Mouse (Mus musculus) right cerebral cortex, adult 18-20 months (tissue): Measurements from ENCODE around the gene Pqbp1.
"Not testable (repeated sequence)": the region's sequence is repeated elsewhere in the genome, so short reads cannot be mapped to it uniquely, and the experiment has no call there.

Experiments used
- DNase-seq: peaks from one replicate; pipeline ENCODE4 v3.0.0; 2022; ENCODE audit warnings: mixed read lengths

The Pqbp1 gene

DNA sequence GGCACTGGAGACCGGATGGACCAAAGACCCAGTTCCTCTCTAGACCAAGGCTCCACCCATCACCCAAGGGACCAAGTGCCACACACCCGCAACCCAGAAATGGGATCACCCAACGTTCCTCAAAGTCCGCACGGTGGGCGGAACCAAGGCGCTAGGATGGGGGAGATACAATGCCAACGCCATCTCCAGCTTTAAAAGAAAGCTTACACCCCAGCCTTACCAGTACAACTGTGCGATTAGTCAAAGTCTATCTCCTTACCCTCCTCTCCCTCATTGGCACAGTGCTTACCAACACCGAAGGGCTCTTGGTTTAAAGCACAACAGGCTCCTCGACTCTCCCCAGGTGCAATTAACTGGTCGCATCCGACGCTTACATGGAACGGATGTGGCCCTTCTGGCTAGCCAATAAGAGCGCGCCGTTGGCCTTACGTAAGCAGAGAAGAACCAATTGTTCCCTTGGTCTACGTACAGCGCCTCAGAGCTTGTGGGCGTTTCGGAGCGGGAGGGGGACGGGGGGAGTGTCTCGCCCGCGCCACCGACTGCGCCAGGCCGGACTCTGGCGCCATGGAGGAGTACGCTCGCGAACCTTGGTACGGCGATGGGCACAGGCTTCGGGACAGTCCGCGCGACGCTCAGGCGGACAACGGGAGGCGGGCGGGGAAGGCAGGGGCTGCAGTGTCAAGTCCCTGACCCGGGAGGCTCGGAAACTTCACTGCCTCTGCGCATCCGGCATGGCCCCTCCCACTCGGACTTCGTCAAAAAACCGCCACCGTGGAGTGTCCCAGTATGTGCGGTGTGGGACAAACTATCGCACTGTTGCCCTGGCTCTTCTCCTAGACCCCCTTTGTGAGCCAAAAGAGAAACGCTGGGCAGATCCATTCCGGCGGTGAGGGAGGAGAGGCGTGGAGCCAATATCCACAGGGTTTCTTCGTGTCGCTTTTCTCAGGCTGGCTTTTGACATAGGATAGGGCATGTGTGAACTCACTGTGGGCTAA lies at the start of gene Pqbp1, which contains the start of gene Timm17b:
Gene Pqbp1 (minus strand): TSS at position 390 of the 995 bp plus-strand sequence.
Gene Timm17b (plus strand): TSS at position 478 of the 995 bp plus-strand sequence.
- peak; percentile 91 for DNase-seq

DNA sequence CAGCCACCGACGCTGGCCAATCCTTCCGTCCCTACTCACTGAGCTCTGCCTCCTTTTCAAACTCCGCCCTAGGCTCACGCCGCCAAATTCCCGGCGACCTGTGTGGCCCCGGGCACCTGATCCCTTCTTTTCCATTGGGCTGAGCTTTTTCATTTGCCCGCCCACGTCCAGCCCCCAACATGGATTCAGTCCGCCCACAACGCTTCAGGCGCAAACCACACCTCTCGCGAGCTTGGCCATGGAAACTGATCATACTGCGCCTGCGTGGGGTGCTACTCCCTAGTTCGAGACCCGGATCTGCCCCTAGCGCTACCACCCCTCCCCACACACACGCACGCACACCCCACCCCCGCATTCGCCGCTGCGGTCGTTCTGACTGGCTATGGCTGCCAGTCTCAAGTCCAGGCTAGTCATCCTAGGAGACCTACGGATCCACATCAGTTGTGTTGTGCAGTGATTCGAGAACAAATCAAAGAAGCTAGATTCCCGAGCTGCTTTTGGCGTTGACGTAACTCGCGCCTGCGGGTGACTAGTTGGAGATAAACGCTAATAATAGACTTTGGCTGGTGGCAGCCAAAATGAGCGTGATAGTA lies 48.9 kb upstream of the Pqbp1 start:
- peak; percentile 95 for DNase-seq

DNA sequence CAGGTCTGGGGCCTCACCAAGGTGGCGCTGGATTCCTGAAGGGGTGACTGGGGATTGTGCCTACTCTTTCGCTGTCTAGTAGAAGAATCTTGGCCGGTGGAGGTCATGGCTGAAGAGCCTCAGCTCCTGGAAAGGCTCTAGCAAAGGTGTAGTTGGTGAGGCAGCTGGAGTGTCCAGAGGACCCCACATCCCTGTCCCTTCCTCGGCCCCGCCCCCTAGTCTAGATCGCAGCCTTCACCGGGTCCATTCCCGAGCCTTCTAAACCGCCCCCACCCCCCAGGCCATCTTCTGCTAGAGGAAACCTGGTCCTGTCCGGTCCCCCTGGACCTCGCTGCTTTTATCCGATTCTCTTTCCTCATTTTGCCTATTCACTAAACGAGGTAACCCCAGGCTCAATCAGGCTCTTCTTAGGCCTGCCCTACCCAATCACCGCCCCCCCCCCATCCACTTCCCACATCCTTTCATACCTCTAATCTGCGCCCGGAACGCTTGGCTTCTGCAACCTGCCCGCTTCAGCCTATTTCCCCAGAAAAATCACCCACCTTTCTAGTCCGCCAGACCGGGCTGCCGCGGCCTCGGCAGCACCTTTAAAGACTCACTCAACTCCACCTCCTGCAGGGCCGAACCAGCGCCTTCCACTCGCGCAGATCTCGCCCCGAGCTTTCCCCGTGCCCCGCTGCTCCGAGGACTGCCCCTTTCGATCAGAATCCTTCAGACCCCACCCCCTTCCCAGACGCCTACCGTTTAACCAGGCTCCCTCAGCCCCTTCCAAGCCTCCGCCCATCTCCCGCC lies 48.2 kb upstream of the Pqbp1 start, which contains the start of gene Hdac6:
Gene Hdac6 (minus strand): TSS at position 782 of the 792 bp plus-strand sequence.
- no peak for DNase-seq

DNA sequence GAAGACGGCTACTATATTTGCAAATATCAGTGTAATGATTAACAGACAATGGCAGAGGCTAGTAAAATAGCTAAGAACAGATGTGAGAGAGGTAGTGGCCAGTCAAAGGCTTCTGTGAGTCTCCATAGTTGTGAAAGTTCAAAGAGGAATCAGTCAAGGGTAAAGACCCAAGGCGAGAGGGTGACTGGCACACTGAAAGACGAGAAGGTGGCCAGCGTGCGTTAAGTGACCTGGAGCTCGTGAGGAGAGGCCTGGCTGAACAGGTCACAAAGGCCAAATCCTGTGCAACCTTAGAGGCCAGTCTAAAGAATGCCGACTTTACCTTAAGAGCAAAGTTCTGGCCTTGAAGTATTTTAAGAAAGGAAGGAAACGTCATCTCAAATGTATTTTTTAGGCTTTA lies 46.5 kb upstream of the Pqbp1 start:
- no peak for DNase-seq

DNA sequence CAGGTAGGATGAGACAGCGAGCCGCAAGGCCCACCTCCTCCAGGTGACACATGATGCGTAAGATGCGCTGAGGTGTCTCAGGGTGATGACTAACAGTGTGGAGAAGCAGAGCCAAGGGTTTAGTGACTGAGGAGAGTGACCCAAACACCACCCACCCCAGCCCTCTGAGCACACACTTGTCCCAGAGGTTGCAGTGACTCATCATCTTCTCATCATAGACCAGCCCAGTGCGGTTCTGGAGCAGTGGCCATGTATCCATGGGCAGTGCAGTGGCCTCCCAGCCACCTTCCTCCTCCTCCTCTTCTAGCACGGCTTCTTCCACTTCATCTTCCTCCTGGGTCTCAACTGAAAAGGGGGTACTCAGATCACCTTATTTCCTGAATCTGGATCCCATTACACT lies 38.6 kb upstream of the Pqbp1 start:
- DNase-seq, result no peak

DNA sequence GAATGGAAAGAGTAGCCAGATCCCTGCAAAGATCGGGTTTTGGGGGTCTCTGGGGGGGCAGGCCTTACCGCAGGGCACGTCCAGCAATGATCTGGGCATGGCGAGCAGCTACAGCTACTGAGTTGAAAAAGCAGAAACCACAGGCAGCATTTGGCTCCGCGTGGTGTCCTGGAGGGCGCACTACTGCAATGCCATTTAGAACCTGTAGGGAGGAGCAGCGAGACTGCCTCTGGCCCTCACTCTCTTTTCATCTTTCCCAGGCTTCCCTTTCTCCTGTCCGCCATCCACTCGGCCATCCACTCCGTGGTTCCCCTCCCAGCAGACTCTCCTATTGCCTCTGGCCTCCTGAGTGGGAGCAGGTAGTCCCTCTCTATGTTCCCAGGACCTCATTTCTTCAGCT lies 37.8 kb upstream of the Pqbp1 start:
- DNase-seq, result no peak

DNA sequence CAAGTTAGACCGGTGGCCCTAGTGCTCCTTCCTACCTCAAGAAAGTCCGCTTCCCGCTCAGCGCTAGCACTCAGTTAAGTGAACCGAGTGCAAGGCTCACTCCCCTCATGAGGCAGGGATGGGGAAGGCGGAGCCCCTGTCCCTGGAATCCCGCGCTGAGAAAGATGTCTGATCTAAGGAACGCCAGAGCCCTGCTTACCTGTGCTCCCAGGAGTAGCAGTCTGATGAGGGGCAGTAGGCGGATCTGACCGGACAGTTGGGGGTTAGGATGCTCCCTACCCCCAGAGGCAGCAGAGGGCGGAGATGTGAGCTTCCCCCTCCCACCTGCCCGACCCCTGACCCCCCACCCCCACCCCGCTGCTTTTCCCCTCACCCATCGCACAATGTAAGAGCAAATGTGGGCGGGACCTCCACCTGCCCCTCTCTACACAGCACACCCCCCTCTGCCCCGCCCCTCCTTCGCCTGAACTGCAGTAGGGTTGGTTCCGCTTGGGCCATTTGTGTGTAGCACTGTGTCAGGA lies 29.3 kb upstream of the Pqbp1 start, which contains the start of gene Eras:
Gene Eras (minus strand): TSS at position 338 of the 521 bp plus-strand sequence.
- DNase-seq, result no peak

DNA sequence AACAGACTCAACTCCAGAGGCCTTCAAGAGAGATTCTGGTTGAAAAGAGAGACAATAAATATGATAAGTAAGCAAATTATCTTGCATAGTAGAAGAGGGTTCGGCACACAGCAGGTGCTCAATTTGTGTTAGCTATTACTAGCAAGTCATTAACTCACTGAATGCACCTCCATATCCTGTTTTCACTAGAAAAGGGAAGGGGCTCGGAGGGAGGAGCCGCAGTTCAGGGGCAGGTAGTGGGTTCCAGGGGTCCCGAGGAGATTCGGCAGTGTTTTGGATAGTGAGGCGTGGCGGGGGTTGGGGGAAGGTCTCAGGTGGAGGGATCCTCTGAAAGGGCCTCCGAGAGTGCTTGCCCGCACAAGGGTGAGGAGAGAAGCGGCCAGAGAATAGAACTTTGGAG lies 28.0 kb upstream of the Pqbp1 start:
- no peak for DNase-seq

DNA sequence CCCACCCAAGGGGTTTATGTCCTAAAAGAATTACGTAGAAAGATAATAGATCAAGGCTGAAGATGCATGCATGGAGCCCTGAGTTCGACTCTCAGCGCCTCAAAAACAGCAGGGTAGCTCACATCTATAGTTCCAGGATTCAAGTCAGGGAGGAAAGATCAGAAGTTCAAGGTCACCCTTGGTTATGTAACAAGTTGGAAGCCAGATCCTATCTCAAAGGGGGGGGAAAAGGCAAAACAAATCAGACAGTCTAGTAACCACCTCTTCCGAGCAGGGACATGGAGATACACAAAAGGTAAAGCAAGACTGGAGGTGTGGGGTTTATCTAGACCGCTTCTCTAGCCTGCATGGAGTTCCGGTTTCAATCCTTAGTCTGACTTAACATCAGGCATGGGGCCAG lies 27.2 kb upstream of the Pqbp1 start:
- DNase-seq, result no peak

DNA sequence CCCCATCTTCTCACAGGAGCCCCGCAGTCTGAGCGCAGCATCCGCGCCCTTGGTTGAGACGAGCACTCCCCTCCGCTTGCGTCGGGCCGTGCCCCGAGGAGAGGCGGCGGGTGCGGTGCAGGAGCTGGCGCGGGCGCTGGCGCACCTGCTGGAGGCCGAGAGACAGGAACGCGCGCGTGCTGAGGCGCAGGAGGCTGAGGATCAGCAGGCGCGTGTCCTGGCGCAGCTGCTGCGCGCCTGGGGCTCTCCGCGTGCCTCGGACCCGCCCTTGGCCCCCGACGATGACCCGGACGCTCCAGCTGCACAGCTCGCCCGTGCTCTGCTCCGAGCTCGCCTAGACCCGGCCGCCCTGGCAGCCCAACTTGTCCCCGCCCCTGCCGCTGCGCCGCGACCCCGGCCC lies 23.0 kb upstream of the Pqbp1 start:
- peak; percentile 10 for DNase-seq

DNA sequence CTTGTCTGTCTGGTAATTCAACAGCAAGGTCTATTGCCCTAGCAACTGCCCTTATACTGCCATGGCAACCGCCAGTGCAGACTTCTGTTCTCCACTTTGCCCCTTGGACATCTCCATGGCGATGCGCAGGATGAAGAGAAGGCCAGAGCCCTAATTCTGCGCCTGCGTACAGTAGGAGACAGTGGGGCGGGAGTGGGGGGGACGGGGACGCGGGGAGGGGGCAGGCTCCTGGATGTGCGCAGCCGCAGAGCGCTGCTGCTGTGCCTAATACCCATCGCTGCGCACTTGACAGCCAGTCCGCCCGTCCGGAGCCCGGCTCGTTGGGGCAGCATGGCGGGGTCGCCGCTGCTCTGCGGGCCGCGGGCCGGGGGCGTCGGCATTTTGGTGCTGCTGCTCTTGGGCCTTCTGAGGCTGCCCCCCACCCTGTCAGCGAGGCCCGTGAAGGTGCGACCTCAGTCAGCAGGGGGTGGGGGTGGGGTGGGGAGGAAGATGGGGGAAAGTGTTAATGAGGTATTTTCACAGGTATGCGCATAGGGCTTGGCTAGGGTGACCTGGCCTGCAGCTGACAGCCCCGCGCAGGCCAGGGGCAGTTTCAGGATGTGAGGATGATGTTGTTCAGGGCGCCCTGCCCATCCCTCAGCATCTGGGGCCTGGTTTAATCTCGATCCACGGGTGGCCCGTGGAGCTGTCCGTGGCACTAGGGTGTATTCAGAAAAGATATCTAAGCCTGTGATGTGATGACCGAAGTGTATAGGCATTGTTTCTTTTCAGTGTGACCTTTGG lies 20.7 kb upstream of the Pqbp1 start, which contains the start of gene Pcsk1n:
Gene Pcsk1n (plus strand): TSS at position 222 of the 783 bp plus-strand sequence.
- DNase-seq, result peak; percentile 55

DNA sequence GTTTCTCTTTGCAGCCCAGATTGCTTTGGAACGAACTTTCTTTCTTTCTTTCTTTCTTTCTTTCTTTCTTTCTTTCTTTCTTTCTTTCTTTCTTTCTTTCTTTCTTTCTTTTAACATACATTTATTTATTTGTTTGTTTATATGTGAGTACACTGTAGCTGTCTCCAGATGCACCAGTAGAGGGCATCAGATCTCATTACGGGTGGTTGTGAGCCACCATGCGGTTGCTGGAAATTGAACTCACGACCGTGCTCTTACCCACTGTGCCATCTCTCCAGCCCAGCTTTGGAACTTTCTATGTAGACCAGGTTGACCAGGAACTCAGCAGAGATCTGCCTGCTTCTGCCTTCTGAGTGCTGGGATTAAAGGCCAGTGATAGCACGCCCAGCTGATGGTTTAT lies 18.9 kb upstream of the Pqbp1 start:
- DNase-seq, result not testable (repeated sequence)

DNA sequence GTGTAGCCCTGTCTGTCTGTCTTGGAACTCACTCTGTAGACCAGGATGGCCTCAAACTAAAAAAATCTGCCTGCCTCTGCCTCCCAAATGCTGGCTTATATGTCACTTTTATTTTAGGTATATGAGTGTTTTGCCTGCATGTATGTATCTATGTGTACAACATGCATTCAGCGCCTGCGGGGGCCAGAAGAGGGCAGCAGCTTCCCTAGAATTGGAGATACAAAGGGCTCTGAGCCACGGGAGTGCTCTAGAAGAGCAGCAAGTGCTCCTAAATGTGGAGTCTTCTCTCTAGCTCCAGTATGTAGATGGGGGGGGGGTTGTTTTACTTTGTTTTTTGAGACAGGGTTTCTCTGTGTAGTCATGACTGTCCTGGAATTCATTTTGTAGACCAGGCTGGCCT lies 16.6 kb upstream of the Pqbp1 start:
- DNase-seq, result not testable (repeated sequence)

DNA sequence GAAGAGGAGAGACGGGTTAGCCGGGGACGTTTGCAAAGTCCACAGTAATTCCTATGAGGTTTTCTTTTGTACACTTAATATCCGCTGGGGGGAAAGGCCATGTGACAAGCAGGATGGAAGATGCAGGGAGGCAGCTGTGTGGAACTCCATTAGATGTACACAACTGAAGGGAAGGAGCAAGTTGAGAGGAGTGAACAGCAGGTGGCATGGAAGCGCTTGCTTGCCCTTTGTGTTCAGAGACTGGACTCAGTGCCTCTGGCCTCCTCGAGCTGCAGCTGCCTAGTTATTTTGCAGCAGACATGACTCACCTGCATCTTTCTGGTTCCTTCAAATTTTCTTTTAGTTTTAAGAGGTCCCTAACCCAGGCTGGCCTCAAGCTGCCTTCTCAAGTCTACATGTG lies 11.4 kb upstream of the Pqbp1 start:
- no peak for DNase-seq

DNA sequence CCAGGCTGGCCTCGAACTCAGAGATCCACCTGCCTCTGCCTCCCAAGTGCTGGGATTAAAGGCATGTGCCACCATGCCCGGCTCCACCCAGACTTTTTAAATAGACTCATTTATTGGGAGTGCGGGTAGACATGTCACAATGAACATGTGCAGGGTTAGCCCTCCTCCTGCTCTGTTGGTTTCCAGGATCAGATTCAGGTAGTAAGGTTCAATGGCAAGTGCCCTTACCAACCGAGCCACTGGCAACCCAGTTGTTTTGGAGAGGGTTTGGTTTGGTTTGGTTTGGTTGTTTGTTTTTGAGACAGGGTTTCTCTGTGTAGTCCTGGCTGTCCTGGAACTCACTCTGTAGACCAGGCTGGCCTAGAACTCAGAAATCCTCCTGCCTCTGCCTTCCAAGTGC lies 10.2 kb upstream of the Pqbp1 start, which contains the start of gene Gm10490:
Gene Gm10490 (plus strand): TSS at position 301 of the 400 bp plus-strand sequence.
- not testable (repeated sequence) for DNase-seq

DNA sequence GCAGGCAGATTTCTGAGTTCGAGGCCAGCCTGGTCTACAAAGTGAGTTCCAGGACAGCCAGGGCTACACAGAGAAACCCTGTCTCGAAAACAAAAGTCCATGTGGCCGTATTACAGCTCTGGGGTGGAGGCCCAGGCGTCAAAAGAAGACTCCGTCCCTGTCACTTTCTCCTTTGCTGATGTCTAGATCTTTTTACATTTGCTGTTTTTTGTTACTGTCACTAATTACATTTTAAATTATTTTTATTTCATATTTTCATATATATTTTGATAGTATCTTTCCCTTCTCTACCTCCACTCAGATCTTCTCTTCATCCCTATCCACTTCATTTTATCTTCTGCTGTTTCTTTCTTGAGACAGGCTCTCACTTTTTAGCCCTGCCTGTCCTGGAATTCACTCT lies 8.7 kb upstream of the Pqbp1 start, which contains the start of gene Gm10491:
Gene Gm10491 (minus strand): TSS at position 101 of the 400 bp plus-strand sequence.
- no peak for DNase-seq

DNA sequence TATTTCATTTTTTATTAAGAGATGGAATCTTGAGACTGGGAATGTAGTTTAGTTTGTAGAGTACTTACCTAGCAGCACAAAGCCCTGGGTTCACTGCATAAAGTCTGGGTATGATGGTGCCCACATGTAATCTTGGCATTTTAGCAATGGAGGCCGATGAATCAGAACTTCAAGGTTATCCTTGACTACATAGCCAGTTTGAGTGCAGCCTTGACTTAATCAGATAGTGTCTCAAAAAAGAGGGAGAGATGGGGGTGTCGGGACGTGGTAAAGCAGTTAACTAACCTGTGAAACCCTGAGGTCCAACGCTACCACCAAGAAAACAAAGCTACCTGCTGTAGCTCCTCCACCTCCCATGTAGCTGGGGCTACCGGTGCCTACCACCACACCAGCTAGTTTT lies 5.4 kb upstream of the Pqbp1 start:
- no peak for DNase-seq

DNA sequence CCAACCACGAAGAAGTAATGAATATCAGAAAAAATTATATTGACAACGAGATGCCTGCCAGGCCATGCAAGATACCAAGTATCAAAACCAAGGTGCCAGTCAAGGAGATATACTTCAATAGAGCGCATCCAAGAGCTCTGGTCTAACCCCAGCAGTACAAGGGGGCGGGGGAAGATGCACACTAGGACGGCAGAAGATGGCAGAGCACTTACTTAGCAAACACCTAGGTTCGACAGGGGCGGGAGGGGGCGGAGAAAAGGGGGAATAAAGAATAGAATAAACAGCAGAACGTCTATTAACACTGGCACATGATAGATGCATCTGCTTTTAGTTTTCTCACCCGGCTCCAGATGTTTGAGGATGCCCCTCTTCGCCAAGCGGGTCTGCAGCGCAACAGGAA lies 858 bp downstream of the Pqbp1 start:
- no peak for DNase-seq

DNA sequence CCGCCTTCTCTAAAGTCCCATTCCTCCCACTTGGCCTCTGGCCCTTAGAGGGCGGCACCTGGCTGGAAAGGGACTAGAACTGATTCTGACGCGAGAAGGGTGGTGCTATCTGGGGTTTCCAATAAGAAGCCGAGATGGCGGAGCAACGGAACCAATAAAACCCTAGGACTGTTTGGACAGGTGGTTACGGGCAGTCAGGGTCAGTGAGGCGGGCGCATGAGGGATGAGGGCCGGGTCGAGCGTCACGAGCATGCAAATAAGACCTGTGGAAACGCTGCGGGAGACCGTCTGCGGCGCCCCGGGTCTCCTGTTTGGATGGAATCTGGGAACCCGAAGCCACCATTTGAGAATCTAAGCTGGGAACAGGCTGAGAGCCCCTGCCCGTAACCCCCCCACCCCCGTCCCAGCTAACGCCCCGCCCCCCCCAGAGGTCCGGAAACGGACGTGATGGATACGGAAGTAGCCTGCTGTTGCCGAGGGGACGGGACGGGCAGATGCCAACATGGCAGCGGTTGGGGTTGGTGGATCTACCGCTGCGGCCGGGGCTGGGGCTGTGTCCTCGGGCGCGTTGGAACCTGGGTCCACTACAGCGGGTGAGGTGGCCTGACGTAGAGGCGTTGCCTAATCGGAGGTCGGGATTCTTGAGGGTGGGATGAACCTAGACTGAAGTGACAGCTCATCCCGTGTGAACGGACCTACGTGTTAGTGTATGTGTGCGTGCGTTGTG lies 15.1 kb downstream of the Pqbp1 start, which contains the start of gene Slc35a2:
Gene Slc35a2 (plus strand): TSS at position 188 of the 727 bp plus-strand sequence.
- peak; percentile 81 for DNase-seq

DNA sequence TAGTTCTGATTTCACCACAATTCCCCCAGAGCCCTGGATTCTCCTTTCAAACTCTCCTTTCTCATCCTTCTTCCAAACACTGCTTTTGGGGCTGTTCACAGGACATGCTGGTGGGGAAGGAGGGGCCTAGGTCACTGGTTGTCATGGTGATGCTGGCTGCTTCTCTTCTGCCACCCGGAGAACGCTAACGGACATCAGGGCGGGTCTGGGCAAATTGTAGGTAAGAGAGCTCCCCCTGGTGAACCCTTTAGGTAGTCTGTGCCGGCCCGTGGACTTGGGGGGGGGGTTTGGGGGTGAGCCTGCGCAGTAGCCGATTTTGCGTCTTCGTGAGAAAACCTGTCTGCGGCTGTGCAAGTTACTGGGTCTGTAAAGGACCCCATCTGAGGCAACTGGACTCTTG lies 19.2 kb downstream of the Pqbp1 start:
- peak; percentile 70 for DNase-seq

DNA sequence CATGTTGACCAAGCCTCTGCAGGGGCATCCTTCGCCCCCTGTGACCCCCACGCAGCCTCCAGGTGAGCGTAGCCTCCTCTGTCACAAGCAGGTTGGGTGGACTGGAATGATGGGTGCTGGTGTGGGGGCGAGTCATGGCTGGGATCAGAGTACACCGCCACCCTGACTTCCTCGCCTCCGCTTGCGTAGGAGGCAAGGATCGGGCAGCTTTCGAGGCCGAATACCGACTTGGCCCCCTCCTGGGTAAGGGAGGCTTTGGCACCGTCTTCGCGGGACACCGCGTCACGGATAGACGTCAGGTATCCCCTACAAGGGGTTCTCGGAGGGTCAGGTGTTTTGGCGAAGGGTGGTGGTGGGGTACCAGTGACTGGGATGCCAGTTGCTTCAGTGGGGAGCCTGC lies 20.6 kb downstream of the Pqbp1 start:
- DNase-seq, result no peak
